Comparison of ENCODE assay signal across 8 mouse cellular contexts in the genomic region with DNA sequence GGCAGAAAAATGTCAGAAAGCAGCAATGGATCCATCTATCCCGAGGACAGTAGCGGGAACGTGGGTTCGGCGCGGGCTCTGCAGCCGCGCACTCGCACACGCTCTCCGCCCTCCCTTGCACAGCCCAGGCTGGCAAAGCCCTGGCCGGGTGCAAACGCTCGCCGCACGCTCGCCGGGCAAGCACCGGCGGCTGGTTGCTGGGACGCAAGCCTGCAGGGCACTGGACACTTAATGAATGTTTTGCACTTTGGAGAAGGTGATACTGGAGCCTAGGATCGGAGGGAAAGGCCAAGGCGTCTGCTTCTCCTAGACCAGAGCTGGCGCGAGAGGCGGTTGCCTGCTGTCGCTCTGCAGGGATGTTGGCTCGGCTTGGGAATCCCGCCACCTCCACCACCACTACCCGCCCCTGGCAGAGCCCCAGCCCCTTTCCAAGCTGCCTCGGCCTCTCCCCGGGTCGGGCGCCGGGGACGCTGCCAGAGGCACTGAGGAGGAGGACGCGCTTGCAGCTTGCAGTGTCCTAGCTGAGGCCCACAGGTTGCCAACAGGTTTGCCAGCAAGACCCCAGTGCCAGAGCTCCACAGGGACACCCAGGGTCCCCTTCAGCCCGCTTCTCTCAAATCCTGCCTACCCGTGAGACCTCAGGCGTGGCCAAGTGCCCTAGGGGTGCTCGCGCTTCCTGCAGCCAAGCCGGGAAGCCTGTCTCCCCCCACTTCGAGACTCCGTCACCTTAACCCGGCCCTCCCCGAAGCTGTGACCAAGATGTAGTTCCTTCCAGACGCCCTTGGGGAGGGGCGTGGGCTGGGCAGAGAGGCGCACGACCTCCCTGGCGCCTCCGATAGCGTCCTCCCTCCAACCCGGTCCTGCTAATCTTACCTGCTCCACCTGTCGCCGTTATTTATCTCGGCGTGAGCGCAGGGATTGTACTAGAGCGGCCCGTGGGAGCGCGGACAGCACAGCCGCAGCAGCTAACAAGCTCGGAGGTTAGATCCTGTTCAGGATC.
DNase-seq lines count a peak whose midpoint lies in the region; ATAC-seq and TF ChIP-seq lines count a peak whose summit lies in the region.

No protein-coding gene starts in this region.

- ATAC-seq in heart, postnatal 0 days (ENCODE audit: insufficient read depth, low read depth) = peak; percentile 56
- ATAC-seq in stomach, embryonic 14.5 days (ENCODE audit: insufficient number of reproducible peaks, insufficient read depth, low FRiP score, low read depth) = no peak

- no peak for TF ChIP-seq CTCF in heart, postnatal 0 days (IDR thresholded peaks at IDR 0.05; ENCODE audit: low read depth)

- H3K9ac ChIP-seq in heart, postnatal 0 days (replicated peaks; ENCODE audit: low read depth, low read length) = peak overlapping the region; percentile 11
- H3K9ac ChIP-seq in stomach, embryonic 14.5 days (replicated peaks; ENCODE audit: low read depth, low read length) = peak overlapping the region; percentile 25; the same call in 1 of the 2 replicates

- H3K4me1 ChIP-seq in forebrain, embryonic 10.5 days = peaks cover 70% of the 10 kb centered on the region
- peaks cover 2% of the 10 kb centered on the region; the same call in 1 of the 2 replicates for H3K4me1 ChIP-seq in heart, postnatal 0 days (ENCODE audit: control insufficient read depth, insufficient read depth)
- H3K4me1 ChIP-seq in stomach, embryonic 14.5 days (ENCODE audit: control insufficient read depth, insufficient read depth, low read length) = peaks cover 31% of the 10 kb centered on the region

- peak overlapping the region; percentile 74 for H3K4me3 ChIP-seq in forebrain, embryonic 10.5 days
- H3K4me3 ChIP-seq in heart, postnatal 0 days (ENCODE audit: low read depth, low read length) = peak overlapping the region; percentile 59
- peak overlapping the region; percentile 67 for H3K4me3 ChIP-seq in stomach, embryonic 14.5 days (ENCODE audit: low read depth, low read length)

- H3K36me3 ChIP-seq in forebrain, embryonic 10.5 days (replicated peaks) = no peaks in the 10 kb centered on the region
- H3K36me3 ChIP-seq in heart, postnatal 0 days (replicated peaks; ENCODE audit: control insufficient read depth, insufficient read depth, low read length) = no peaks in the 10 kb centered on the region
- H3K36me3 ChIP-seq in stomach, embryonic 14.5 days (ENCODE audit: control insufficient read depth, insufficient read depth, low read length) = no peaks in the 10 kb centered on the region

- DNase-seq in layer of hippocampus, adult 11-12 months (ENCODE audit: low spot score) = peak; percentile 40
- DNase-seq in layer of hippocampus, adult 9-10 months (ENCODE audit: low spot score) = no peak
- peak; percentile 73 for DNase-seq in brain, adult 2 months (ENCODE audit: low read depth, low spot score)
- peak; percentile 69 for DNase-seq in forebrain, embryonic 10.5 days (ENCODE audit: extremely low spot score, low spot score)
- no peak for DNase-seq in heart, postnatal 0 days (ENCODE audit: low spot score)
- peak; percentile 72 for DNase-seq in layer of hippocampus, postnatal 14 days (ENCODE audit: low spot score in 2 of 2)
- DNase-seq in mesoderm, embryonic 11.5 days (ENCODE audit: low read depth, low spot score) = peak; percentile 63

- no peaks in the 10 kb centered on the region for H3K9me3 ChIP-seq in forebrain, embryonic 10.5 days
- H3K9me3 ChIP-seq in heart, postnatal 0 days (replicated peaks; ENCODE audit: control insufficient read depth, low read length) = peaks cover 5% of the 10 kb centered on the region; the same call in 1 of the 2 replicates
- no peaks in the 10 kb centered on the region for H3K9me3 ChIP-seq in stomach, embryonic 14.5 days (ENCODE audit: control insufficient read depth, low read depth, low read length)

- H3K4me2 ChIP-seq in heart, postnatal 0 days (ENCODE audit: low read depth, low read length) = peak overlapping the region; percentile 92
- H3K4me2 ChIP-seq in stomach, embryonic 14.5 days (replicated peaks; ENCODE audit: low read depth, low read length) = peak overlapping the region; percentile 99

- under 1% methylated on average over 67 of the region's 67 CpGs for WGBS in forebrain, embryonic 10.5 days
- 2% methylated on average over 67 of the region's 67 CpGs for WGBS in heart, postnatal 0 days
- WGBS in stomach, embryonic 14.5 days = under 1% methylated on average over 67 of the region's 67 CpGs

- TF ChIP-seq EP300 in heart, postnatal 0 days (IDR thresholded peaks at IDR 0.05; ENCODE audit: low read depth) = no peak

- peaks cover 88% of the 10 kb centered on the region for H3K27me3 ChIP-seq in forebrain, embryonic 10.5 days (ENCODE audit: poor library complexity, severe bottlenecking)
- H3K27me3 ChIP-seq in heart, postnatal 0 days (ENCODE audit: control insufficient read depth, insufficient read depth, low read length) = peaks cover 30% of the 10 kb centered on the region
- 0 out of 2 replicates have a peak, but pooled peaks cover 8% of the 10 kb centered on the region for H3K27me3 ChIP-seq in stomach, embryonic 14.5 days (ENCODE audit: control insufficient read depth, insufficient read depth, low read length)

- peak overlapping the region; percentile 91 for H3K27ac ChIP-seq in forebrain, embryonic 10.5 days
- no peak overlapping the region for H3K27ac ChIP-seq in heart, postnatal 0 days (ENCODE audit: low read depth)
- H3K27ac ChIP-seq in stomach, embryonic 14.5 days (ENCODE audit: low read length) = peak overlapping the region; percentile 55; the same call in 1 of the 2 replicates

Comparison
In these comparisons a context has a peak if more than half of its experiments do, and no peak if none do; other contexts are left out.
1. DNase-seq: peak in layer of hippocampus, adult 11-12 months (single experiment), brain, adult 2 months (single experiment), forebrain, embryonic 10.5 days (single experiment), layer of hippocampus, postnatal 14 days (2 of 2) and mesoderm, embryonic 11.5 days (single experiment); none in layer of hippocampus, adult 9-10 months (single experiment) and heart, postnatal 0 days (single experiment).
2. Peak in every context shown above with its lines, with median percentiles within 50 percentile points of each other: H3K4me3 ChIP-seq.